Mouse (Mus musculus) hindbrain, embryonic 10.5 days (tissue): Measurements from ENCODE around the gene Gm1113. TPM values are rescaled to one million over a fixed set of nuclear protein-coding genes. Genes with fewer than 3 reads are reported as not detected.

ENCODE experiments used
- polyA plus RNA-seq: library from polyadenylated mRNA; unstranded; fragments of >200 nt; fragmentation: Nextera tagmentation; extraction: Ambion mirVana; gene quantifications from 2 replicates; pipeline ENCODE4 v1.2.1, GENCODE M21; 2016

The Gm1113 gene
- polyA plus RNA-seq, 1 experiment from 2014 or later: not detected

Other genes with a start within 250 kb of the Gm1113 start
- gene Cdon, start 97.1 kb downstream of the Gm1113 start, polyA plus RNA-seq: 11.7 and 15.4 TPM in 2 replicates
- gene Ddx25, start 40.3 kb upstream of the Gm1113 start, polyA plus RNA-seq: 7.3 and 8.1 TPM in 2 replicates
- 15.8 and 17.8 TPM in 2 replicates for gene Pus3, start 40.3 kb upstream of the Gm1113 start, polyA plus RNA-seq
- 1.5 and 1.7 TPM in 2 replicates for gene Pate2, start 52.0 kb upstream of the Gm1113 start, polyA plus RNA-seq
- 24.2 and 26.8 TPM in 2 replicates for gene Hyls1, start 52.1 kb upstream of the Gm1113 start, polyA plus RNA-seq
- not detected in 2 replicates for gene Pate4, start 93.7 kb upstream of the Gm1113 start, polyA plus RNA-seq
- gene Pate3, start 129.9 kb upstream of the Gm1113 start, polyA plus RNA-seq: not detected in 2 replicates
- not detected in 2 replicates for gene Pate1, start 169.1 kb upstream of the Gm1113 start, polyA plus RNA-seq
- gene Gm17677, start 222.8 kb upstream of the Gm1113 start, polyA plus RNA-seq: not detected in 2 replicates